ENCODE assay signal across 13 mouse cellular contexts in genomic region chr7:115056992-115057645, GRCm38 (mm10).
DNase-seq lines count a peak whose midpoint lies in the region; ATAC-seq and TF ChIP-seq lines count a peak whose summit lies in the region.
"Had no signal": no experiment of that assay in that cellular context is flagged by ENCODE, and none has a peak within 500 bp of the region (broad histone marks: within the 10 kb centered on the region; RNA-seq: fewer than 3 reads in every experiment).

No protein-coding gene starts in this region.

- no peak overlapping the region for H3K27ac ChIP-seq in kidney, adult 2 months (ENCODE audit: insufficient read depth, low read depth, low read length)
- no peak overlapping the region for H3K27ac ChIP-seq in hindbrain, embryonic 12.5 days
- no peak overlapping the region for H3K27ac ChIP-seq in neural tube, embryonic 12.5 days
- H3K27ac ChIP-seq in left cerebral cortex, adult 2 months: no peak overlapping the region
- H3K27ac ChIP-seq: heart, embryonic 10.5 days; liver, embryonic 15.5 days; macrophage had no signal

- no peak overlapping the region for H3K9ac ChIP-seq in hindbrain, embryonic 12.5 days
- H3K9ac ChIP-seq in neural tube, embryonic 12.5 days: no peak overlapping the region
- H3K9ac ChIP-seq: liver, embryonic 15.5 days had no signal

- H3K27me3 ChIP-seq in kidney, adult 2 months (replicated peaks; ENCODE audit: control insufficient read depth, insufficient read depth, low read length): no peaks in the 10 kb centered on the region; the same call in 1 of the 2 replicates
- peaks cover 57% of the 10 kb centered on the region for H3K27me3 ChIP-seq in hindbrain, embryonic 12.5 days
- H3K27me3 ChIP-seq in neural tube, embryonic 12.5 days (replicated peaks): peaks cover 52% of the 10 kb centered on the region
- H3K27me3 ChIP-seq: liver, embryonic 15.5 days had no signal

- peak; percentile 4 for DNase-seq in kidney, adult 2 months
- DNase-seq in kidney, adult 8-10 months: no peak
- DNase-seq in ZHBTc4 (ENCODE audit: low read depth, low spot score): peak; percentile 20
- DNase-seq in frontal cortex, postnatal 14 days (ENCODE audit: low spot score in 2 of 2): no peak
- DNase-seq in left cerebral cortex, adult 2 months (ENCODE audit: extremely low spot score in 1 of 2, low spot score in 2 of 2): no peak
- DNase-seq in natural killer cell, adult 2 months (ENCODE audit: low spot score in 2 of 2): no peak
- DNase-seq: adrenal gland, adult 8-10 months had no signal

- H3K4me2 ChIP-seq in hindbrain, embryonic 12.5 days (replicated peaks): no peak overlapping the region
- 0 out of 2 replicates have a peak overlapping the region, but pooled peaks have one; percentile 7 for H3K4me2 ChIP-seq in neural tube, embryonic 12.5 days (replicated peaks)
- H3K4me2 ChIP-seq: liver, embryonic 15.5 days had no signal

- no peak for TF ChIP-seq POLR2A in kidney, adult 2 months (IDR thresholded peaks at IDR 0.05; ENCODE audit: low read depth, low read length)

- ATAC-seq in hindbrain, embryonic 12.5 days (ENCODE audit: low FRiP score): peak; percentile 87
- ATAC-seq in neural tube, embryonic 12.5 days (ENCODE audit: low FRiP score, low read depth): peak; percentile 80
- ATAC-seq: Patski had no signal

- no peaks in the 10 kb centered on the region for H3K4me1 ChIP-seq in kidney, adult 2 months (ENCODE audit: control insufficient read depth, insufficient read depth, low read length)
- H3K4me1 ChIP-seq in hindbrain, embryonic 12.5 days: peaks cover 19% of the 10 kb centered on the region
- peaks cover 11% of the 10 kb centered on the region for H3K4me1 ChIP-seq in neural tube, embryonic 12.5 days
- H3K4me1 ChIP-seq: liver, embryonic 15.5 days had no signal

- intact Hi-C loops in left cerebral cortex, adult 2 months (cut with DNase I): no loop called here

- H3K4me3 ChIP-seq in kidney, adult 2 months (ENCODE audit: insufficient read depth, low read depth, low read length): no peak overlapping the region
- H3K4me3 ChIP-seq in hindbrain, embryonic 12.5 days: no peak overlapping the region
- H3K4me3 ChIP-seq in neural tube, embryonic 12.5 days: no peak overlapping the region
- H3K4me3 ChIP-seq in left cerebral cortex, adult 2 months: no peak overlapping the region
- H3K4me3 ChIP-seq: heart, embryonic 10.5 days; liver, embryonic 15.5 days had no signal

- no peaks in the 10 kb centered on the region for H3K36me3 ChIP-seq in kidney, adult 2 months (ENCODE audit: control insufficient read depth, insufficient read depth, low read length)
- H3K36me3 ChIP-seq in hindbrain, embryonic 12.5 days: no peaks in the 10 kb centered on the region
- no peaks in the 10 kb centered on the region for H3K36me3 ChIP-seq in neural tube, embryonic 12.5 days
- H3K36me3 ChIP-seq: heart, embryonic 10.5 days; liver, embryonic 15.5 days had no signal

- H3K9me3 ChIP-seq in hindbrain, embryonic 12.5 days (replicated peaks): no peaks in the 10 kb centered on the region
- H3K9me3 ChIP-seq in neural tube, embryonic 12.5 days: no peaks in the 10 kb centered on the region
- H3K9me3 ChIP-seq: heart, embryonic 10.5 days; liver, embryonic 15.5 days had no signal

- WGBS in kidney, adult 2 months: 57% methylated on average over 3 of the region's 3 CpGs
- 10% methylated on average over 3 of the region's 3 CpGs for WGBS in hindbrain, embryonic 12.5 days
- 17% methylated on average over 3 of the region's 3 CpGs for WGBS in neural tube, embryonic 12.5 days

- no peak for TF ChIP-seq CTCF in kidney, adult 2 months (conservative IDR thresholded peaks at IDR 0.05; ENCODE audit: insufficient read depth, insufficient read length, low read depth, low read length)
- TF ChIP-seq CTCF in left cerebral cortex, adult 2 months (IDR thresholded peaks at IDR 0.05): no peak

Comparison
In these comparisons a context has a peak if more than half of its experiments do, and no peak if none do; other contexts are left out.
1. DNase-seq: peak in kidney, adult 2 months (single experiment) and ZHBTc4 (single experiment); none in kidney, adult 8-10 months (0 of 2), frontal cortex, postnatal 14 days (0 of 2), left cerebral cortex, adult 2 months (0 of 2) and natural killer cell, adult 2 months (0 of 2).